Mouse (Mus musculus): ENCODE data around the gene Adamts18.

The Adamts18 gene

DNA sequence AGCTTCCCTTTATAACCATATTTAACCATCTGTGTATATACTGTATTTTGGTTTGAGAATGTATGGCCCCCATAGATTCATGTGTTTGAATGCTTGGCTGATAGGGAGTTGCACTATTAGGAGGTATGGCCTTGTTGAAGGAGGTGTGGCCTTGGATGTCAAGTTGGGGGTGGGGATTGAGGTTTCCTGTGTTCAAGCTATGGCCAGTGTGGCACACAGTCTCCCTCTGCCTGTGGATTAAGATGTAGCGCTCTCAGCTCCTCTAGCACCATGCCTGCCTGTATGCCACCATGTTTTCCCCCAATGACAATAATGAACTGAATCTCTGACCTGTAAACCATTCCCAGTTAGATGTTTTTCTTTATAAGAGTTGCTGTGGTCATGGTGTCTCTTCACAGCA lies 188.4 kb downstream of the Adamts18 start:
- no peak for DNase-seq (ENCODE audit: low read depth, low spot score)

DNA sequence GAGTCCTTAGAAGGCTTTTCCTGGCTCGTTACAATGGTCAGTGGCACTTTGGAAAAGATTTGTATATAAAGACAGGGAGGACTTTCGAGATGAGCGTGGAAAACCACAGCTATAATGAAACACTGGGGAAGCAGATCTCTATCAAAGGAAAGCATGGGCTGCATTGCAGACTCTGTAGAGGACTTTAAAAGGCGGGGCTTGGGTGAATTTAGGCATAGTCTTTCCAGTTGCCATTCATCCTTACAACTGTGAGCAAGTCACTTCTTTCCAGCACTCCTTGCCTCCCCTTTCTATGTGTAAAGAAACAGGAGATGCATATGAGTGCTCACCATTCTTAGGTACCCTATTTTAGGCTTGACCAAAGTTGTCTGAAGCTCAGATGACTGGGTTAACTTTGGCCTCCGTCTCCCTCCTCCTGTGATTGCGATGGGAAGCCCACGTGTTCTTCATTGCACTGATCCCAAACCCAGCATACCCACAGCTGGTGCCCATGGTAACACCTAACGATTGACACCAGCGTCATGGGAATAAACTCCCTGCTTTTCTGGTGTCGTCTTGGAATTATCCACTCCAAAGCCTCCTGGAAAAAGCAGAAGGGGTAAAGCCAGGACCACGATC lies 191.7 kb downstream of the Adamts18 start:
- no peak for DNase-seq (ENCODE audit: low read depth, low spot score)

DNA sequence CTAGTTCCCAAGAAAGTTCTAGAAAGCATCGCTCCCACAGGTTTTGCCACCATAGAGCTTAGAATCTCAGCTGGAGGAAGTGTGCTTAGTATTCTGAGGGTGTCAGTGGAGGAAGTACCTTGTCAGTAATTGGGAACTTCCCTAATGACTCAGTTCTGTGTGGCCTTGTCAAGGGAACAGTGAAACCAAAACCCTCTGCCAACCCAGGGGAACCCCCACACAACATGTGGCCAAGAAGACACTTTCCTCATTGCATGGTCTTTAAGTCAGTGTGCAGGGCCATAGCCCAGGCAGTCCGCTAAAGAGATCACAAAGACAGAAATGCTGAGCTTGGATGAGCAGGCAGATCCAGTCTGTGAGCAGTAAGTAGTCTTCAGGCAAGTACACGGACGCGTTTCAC lies 192.4 kb downstream of the Adamts18 start:
- no peak for DNase-seq (ENCODE audit: low read depth, low spot score)

DNA sequence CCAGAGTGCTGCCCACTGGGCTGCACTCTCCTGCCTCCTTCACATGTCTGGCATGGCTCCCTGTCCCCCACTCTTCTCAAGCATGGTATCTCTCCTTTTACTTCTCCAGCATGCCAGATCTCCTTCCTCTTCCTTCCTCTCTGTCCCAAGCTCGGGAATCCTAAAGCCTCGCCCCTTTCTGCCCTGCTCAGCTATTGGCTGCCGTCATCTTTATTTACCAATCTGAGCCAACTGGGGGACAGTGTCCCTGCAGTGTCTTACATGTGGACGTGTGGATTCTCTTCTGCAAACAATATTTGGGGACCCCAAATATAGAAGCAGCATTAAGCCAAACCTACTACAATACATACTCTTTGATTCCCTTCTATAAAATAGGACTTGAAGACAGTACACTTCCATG lies 195.4 kb downstream of the Adamts18 start:
- no peak for DNase-seq (ENCODE audit: low read depth, low spot score)

DNA sequence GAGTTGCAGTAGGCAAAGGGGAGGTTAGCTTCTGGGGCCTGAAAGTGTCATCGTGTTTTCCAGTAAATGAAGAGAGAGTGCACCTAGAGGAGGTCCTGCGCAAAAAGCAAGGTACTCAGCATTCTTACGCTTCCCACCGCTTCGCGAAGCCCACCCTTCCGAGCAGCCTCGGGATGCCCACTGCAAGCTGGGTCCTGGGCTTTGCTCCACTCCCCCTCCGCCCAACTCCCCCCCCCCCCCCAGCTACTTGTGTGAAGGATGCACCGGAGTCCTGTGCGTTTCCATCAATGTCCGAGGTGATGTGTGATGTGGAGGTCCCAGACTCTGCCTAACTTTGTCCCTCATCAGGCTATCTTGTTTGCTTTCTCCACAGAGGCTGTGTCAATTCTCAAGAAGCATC lies 196.1 kb downstream of the Adamts18 start:
- DNase-seq (ENCODE audit: low read depth, low spot score): no peak
